Mouse (Mus musculus): ENCODE measurements at regions not wholly inside any gene's neighbourhood (a gene's known extent, or its start where the extent isn't known, plus 50 kb on each side); places are given as distances from the start of the nearest gene placed in this dataset.

DNA sequence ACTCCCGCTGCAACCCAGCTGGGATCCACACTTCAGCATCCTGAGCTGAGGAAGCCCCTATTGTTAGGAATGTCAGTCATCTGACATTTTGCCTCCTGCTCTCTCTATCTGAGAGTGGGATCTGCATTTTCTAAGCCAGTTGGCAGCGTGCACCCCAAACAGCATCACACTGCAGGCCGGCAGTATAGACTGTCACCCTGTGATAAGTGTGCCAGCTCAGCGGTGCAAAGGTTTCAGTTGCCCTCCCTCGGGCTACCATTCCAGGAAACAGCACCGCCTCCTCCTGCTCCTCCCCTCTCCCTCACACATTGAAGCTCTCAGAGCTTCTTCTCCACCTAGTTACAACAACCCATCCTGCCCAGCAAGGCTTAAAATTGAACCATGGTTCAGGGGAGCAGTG lies 194.5 kb downstream of the Lmo4 start:
- DNase-seq = peak; percentile 22

- no peak for DNase-seq
Observed at GRCm38 (mm10) chr3:144007111-144007619, 197.9 kb downstream of the Lmo4 start.

DNA sequence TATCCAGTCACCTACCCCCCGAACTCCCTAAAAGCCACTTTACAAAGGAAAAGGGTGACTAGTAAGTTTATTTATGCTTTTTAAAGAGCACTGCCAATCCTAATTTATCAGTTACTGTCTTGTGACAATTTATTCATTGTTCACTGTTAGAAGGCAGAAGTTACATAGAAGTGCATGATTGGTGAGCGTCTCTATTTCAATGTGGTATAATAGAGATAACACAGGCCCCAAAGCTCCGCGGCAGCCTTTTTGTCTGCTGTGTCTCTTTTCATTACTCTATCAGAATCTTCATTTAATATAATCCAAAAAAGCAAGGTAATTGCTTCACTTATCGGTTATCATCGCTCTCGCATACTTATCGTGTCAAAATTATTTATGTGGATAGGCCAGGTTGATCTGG lies 207.1 kb downstream of the Lmo4 start:
- no peak for DNase-seq

- DNase-seq = no peak
Observed at GRCm38 (mm10) chr3:143995045-143995444, 210.0 kb downstream of the Lmo4 start.

DNA sequence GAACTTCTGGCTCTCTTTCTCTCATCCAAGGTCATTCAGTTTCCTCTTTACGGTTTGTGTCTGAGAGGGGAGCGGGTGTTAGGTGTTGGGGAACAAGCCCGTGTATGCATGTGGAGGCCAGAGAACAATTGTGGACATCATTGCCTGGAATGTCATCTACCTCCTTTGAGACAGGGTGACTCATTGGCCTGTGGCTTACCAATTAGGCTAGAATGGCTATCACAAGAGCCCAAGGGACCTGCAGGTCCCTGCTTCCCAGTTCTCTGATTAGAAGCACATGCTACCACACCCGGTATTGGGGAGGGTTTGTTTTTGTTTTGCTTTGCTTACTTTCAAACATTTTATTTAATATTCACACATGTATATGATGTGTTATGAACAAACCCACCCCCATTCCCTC lies 216.0 kb downstream of the Lmo4 start:
- no peak for DNase-seq

- DNase-seq = no peak
Observed at GRCm38 (mm10) chr3:143988037-143988436, 217.0 kb downstream of the Lmo4 start.

- no peak for DNase-seq
Observed at GRCm38 (mm10) chr3:143986798-143987197, 218.2 kb downstream of the Lmo4 start.

GRCm38 (mm10) chr3:143986200-143986506 lies 218.9 kb downstream of the Lmo4 start:
- no peak for DNase-seq

- DNase-seq = no peak
Observed at GRCm38 (mm10) chr3:143985349-143986199, 219.4 kb downstream of the Lmo4 start.

DNA sequence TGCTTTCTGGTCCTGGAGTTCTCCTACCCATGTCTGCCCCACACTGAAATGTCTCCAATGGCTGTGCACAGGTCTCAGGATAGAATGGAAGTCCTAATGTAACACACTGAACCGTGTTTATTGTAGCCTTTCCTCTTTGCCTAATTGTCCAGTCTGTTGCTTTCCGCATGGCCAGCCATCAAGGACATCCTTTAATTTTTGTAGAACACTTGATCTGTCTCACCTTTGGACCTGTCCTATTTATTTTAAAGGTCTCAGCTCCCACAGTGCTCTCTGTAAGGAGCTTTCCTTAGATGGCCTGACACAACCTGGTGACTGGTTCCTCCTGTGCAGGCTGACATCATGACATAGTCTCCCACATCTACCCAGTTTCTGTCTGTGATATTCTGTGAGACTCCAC lies 226.3 kb downstream of the Lmo4 start:
- DNase-seq = no peak

DNA sequence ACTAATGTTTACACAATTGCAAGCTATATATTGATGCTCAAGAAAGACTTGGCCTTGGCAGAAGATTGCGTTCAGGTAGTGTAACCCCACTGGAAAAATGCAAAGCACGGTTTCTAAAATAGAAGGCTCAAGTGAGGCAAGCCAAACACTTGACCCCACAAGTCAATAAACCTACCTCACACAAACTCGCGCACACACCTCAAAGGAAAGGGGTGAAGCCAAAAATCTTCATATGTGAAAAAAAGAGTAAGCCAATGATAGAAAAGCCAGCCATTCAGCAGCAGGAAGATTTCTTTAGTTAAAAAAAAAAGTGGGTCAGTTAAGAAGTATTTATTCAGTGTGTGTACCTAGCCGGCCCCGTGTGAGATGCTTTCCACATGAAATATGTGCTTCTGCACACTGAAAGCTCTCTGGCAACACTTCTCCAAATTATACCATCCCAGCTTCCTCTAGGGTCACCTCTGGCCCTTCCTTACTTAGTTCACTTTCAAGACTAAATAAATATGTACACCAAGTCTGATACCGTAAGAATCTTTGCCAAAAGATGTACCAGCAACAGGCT lies 227.1 kb downstream of the Lmo4 start:
- DNase-seq = no peak

- DNase-seq = no peak
Observed at GRCm38 (mm10) chr3:143973582-143973981, 231.4 kb downstream of the Lmo4 start.

DNA sequence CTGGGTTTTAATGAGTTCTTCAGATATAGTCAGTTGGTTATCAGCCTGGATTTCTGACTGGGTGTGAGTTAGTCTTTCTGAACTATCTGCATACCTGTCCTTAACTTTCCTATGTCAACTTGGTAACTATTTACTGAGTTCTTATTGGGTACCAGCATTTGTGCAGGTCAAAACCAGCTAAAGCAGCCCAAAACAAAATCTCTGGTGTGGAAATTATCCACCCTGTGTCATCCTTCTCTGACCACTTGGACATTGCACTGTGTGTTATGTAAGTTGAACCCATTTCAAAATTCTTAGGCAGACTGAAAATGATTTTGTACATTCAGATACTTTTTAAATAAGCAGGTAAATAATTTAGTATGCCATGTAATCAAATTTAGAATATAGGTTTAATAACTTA lies 232.7 kb downstream of the Lmo4 start:
- DNase-seq = no peak

GRCm38 (mm10) chr3:143970771-143971170 lies 234.2 kb downstream of the Lmo4 start:
- DNase-seq = no peak

GRCm38 (mm10) chr3:143955508-143955907 lies 249.5 kb downstream of the Lmo4 start:
- DNase-seq = no peak

GRCm38 (mm10) chr3:143954822-143955221 lies 250.2 kb downstream of the Lmo4 start:
- DNase-seq = no peak

GRCm38 (mm10) chr3:143952289-143952688 lies 252.7 kb downstream of the Lmo4 start:
- DNase-seq = no peak

DNA sequence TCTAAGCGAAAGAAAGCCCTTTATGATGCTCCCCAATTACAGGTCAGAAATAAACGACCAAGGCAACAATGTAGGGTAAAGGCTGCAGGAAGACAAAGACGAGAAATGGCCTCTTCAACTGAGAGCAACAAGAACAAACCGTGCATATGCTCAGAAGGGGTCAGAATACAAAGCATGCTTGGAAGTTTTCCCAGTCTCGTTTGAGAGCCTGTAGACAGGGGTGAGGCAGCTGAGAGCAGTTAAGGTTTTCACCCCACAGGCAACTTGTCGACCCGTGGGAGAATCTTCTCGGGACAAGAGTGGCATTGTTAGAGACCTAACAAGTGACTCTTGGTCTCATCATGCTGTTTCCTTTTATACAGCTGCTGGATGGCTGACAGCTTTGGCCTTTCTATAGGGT lies 255.4 kb downstream of the Lmo4 start:
- no peak for DNase-seq

DNA sequence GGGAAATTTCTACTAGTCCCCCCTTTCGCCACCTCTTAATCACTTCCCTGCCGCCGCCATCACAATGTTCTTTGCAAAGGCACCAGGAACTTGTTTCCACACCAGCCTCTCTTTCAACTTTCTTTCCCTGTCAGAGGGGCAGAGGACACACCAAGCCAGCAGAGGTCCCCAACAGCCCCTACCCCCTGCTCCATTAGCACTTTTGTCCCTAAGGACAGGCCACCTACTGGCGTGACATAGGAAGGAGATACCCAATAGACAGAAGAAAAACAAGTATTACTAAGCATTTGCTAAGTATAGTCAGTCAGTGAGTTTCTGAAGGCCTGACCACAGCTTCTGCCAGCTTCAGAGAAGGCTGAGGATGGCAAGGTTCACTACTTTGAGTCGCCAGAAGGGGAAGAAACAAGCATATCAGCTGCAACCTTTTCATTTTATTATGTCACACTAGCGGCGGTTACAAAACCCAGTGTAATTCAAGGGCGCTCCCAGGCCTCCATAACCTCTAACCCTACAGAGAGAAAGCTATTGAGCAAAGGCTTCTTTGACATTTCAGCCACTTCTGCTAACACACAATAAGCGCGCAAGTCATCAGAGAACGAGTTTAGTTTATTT lies 255.9 kb downstream of the Lmo4 start:
- no peak for DNase-seq

DNA sequence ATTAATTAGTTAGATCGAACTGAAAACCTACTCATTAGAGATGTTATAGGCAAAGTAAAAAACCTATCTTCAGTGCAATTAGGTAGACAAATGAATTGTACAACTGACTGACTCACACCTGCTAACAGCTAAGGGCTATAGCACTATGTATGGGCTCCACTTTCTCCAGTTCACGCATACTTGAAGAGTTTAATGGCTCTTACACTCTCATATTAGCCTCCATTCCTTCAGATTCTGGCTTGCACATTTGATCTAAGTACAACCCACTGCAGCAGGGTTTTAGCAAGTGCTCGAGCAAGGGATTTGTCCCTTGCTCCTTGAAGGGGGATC lies 257.1 kb downstream of the Lmo4 start:
- no peak for DNase-seq

DNA sequence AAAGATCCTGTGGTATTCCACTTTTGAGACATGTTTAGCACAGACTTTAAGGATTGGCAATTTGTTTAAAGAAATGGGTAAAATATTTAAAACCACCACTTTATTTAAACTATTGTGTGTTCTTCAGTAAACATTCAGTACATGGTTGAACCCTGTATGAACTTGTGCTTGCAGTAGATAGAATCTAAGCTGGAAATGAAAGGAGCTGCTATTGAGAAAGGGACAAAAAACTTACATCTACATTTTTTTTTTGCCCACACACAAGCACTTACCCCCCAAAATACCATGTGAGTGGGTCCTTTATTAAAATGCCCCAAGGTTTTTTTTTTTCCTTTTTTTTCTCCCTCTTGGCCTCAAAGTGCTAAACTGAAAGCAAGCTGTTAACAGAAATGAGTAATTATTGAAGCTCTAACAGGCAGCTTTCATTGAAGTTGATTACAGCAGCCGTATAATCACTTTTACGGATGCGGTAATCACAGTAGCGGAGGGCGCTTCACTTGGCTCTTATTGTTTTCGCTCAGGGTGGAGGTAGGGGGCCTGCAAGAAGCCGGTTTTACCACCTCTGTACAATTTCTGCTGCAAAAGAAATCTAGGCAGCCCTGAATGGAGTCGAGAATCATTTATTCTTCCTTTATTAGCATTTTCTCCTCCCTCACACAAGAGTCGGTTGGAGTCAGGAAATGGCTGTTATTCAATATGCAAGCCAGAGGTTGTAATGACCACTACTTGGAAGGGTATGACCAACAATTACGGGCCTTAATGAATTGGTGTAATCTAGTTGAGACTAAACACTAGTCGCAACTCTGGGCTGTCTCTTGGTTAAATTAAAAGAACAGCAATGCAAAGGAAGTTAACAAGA lies 257.7 kb downstream of the Lmo4 start:
- DNase-seq = no peak

GRCm38 (mm10) chr3:143939068-143939709 lies 265.8 kb downstream of the Lmo4 start:
- no peak for DNase-seq

DNA sequence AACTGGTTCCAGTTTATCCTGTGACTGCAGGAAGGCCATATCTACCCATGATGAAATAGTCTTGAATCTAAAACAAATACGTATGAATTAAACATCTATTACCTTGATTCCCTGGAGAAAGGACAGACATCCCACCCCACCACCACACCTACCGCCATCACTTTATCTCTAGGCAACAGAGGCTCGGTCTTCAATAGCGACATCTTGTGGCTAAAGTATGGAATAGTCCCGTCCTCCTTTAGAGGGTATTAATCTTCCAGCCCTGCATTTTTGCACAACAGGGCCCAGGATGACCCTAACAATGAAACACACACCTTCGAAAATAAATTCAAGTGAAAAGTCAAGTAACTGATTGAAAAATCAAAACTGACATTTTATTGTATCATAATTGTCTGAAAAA lies 279.7 kb downstream of the Lmo4 start:
- no peak for DNase-seq
